Mouse (Mus musculus) MEL (cell line): ENCODE measurements at regions not wholly inside any gene's neighbourhood (a gene's known extent, or its start where the extent isn't known, plus 50 kb on each side); places are given as distances from the start of the nearest gene placed in this dataset.
A peak's percentile ranks its signal among the peaks of the same experiment; 100 is the strongest.

Source experiments
- DNase-seq: peaks from one replicate; pipeline ENCODE4 v3.0.0; 2011; ENCODE audit warnings: low read depth, low spot score
- H3K27ac ChIP-seq: 2 replicates; pipeline ENCODE4 v1.5.1; 2012; ENCODE audit warnings: low read depth, mild to moderate bottlenecking, control low read depth, low read length, moderate library complexity; ENCODE audit not compliant: control insufficient read depth
- H3K27me3 ChIP-seq, 2 experiments: fragments of 150-350 bp in 1 of 2; sonication (generic) in 1 of 2; 2 replicates each; pipeline ENCODE4 v1.6.1; 2012; ENCODE audit warnings: low read length in 2 of 2, mild to moderate bottlenecking in 2 of 2, improper control_type of control experiment in 1 of 2, moderate library complexity in 1 of 2; ENCODE audit not compliant: insufficient read depth in 2 of 2, control insufficient read depth in 1 of 2
- H3K36me3 ChIP-seq, 2 experiments: 2 replicates each; pipeline ENCODE4 v1.6.1; 2012 to 2014; ENCODE audit warnings: low read length in 2 of 2, improper control_type of control experiment in 1 of 2, inconsistent platforms in 1 of 2, mild to moderate bottlenecking in 1 of 2; ENCODE audit not compliant: insufficient read depth in 2 of 2, control insufficient read depth in 1 of 2
- H3K4me1 ChIP-seq, 2 experiments: fragments of 150-350 bp in 1 of 2; sonication (generic) in 1 of 2; 2 replicates each; pipeline ENCODE4 v1.6.1; 2012; ENCODE audit warnings: low read length in 2 of 2, improper control_type of control experiment in 1 of 2, mild to moderate bottlenecking in 1 of 2; ENCODE audit not compliant: insufficient read depth in 2 of 2, control insufficient read depth in 1 of 2
- H3K4me3 ChIP-seq, 2 experiments: fragments of 150-350 bp in 1 of 2; sonication (generic) in 1 of 2; 2 replicates each; pipeline ENCODE4 v1.5.1; 2012; ENCODE audit warnings: low read depth in 2 of 2, low read length in 2 of 2, mild to moderate bottlenecking in 2 of 2, moderate library complexity in 2 of 2, control low read depth in 1 of 2, improper control_type of control experiment in 1 of 2; ENCODE audit not compliant: control insufficient read depth in 1 of 2, insufficient read depth in 1 of 2
- H3K79me2 ChIP-seq: 2 replicates; pipeline ENCODE4 v1.6.1; 2012; ENCODE audit warnings: mild to moderate bottlenecking, low read length, moderate library complexity; ENCODE audit not compliant: control insufficient read depth, poor library complexity, insufficient read depth
- H3K9ac ChIP-seq: 2 replicates; pipeline ENCODE4 v1.6.1; 2012; ENCODE audit warnings: low read depth, mild to moderate bottlenecking, control low read depth, low read length, moderate library complexity; ENCODE audit not compliant: control insufficient read depth, poor library complexity, severe bottlenecking
- H3K9me3 ChIP-seq: fragments of 150-350 bp; sonication (generic); replicated peaks from 2 replicates; pipeline ENCODE4 v1.6.1; 2012; ENCODE audit warnings: mild to moderate bottlenecking, low read length, improper control_type of control experiment, moderate library complexity; ENCODE audit not compliant: insufficient read depth
- CHD1 ChIP-seq: IDR thresholded peaks from 2 replicates; pipeline ENCODE4 v1.6.1; 2012; ENCODE audit warnings: low read depth, mild to moderate bottlenecking, inconsistent platforms, low read length, improper control_type of control experiment
- CTCF ChIP-seq, 3 experiments: IDR thresholded peaks in 2 of 3; conservative IDR thresholded peaks in 1 of 3; 2 replicates each; pipeline ENCODE4 v1.5.1; 2011 to 2012; ENCODE audit warnings: low read length in 3 of 3, low read depth in 2 of 3, mild to moderate bottlenecking in 2 of 3, improper control_type of control experiment in 1 of 3, inconsistent platforms in 1 of 3, mixed read lengths in 1 of 3, moderate library complexity in 1 of 3; ENCODE audit not compliant: control insufficient read depth in 1 of 3, insufficient read depth in 1 of 3, poor library complexity in 1 of 3, severe bottlenecking in 1 of 3
- E2F4 ChIP-seq: IDR thresholded peaks from 2 replicates; pipeline ENCODE4 v1.6.1; 2011; ENCODE audit warnings: low read depth, low read length, improper control_type of control experiment, borderline replicate concordance
- EP300 ChIP-seq, 2 experiments: IDR thresholded peaks; 2 replicates each; pipeline ENCODE4 v1.6.1; 2011; ENCODE audit warnings: improper control_type of control experiment in 2 of 2, low read length in 2 of 2, low read depth in 1 of 2, mild to moderate bottlenecking in 1 of 2
- GABPA ChIP-seq: IDR thresholded peaks from 2 replicates; pipeline ENCODE4 v1.6.1; 2012; ENCODE audit warnings: low read depth, mild to moderate bottlenecking, inconsistent platforms, low read length, improper control_type of control experiment, moderate library complexity
- HCFC1 ChIP-seq: IDR thresholded peaks from 2 replicates; pipeline ENCODE4 v1.6.1; 2012; ENCODE audit warnings: low read depth, mild to moderate bottlenecking, inconsistent platforms, low read length, improper control_type of control experiment, moderate library complexity
- MAFK ChIP-seq: IDR thresholded peaks from 2 replicates; pipeline ENCODE4 v1.6.1; 2011; ENCODE audit warnings: low read depth, mild to moderate bottlenecking, low read length, improper control_type of control experiment, borderline replicate concordance
- MAX ChIP-seq: IDR thresholded peaks from 2 replicates; pipeline ENCODE4 v1.6.1; 2011; ENCODE audit warnings: low read length, improper control_type of control experiment
- MAZ ChIP-seq: IDR thresholded peaks from 2 replicates; pipeline ENCODE4 v1.6.1; 2012; ENCODE audit warnings: low read depth, mild to moderate bottlenecking, inconsistent platforms, low read length, improper control_type of control experiment
- MEF2A ChIP-seq: IDR thresholded peaks from 2 replicates; pipeline ENCODE4 v1.6.1; 2014; ENCODE audit warnings: low read depth, mild to moderate bottlenecking, inconsistent platforms, low read length, improper control_type of control experiment; ENCODE audit not compliant: poor library complexity, insufficient replicate concordance, severe bottlenecking; ENCODE audit errors: extremely low read depth
- MXI1 ChIP-seq: IDR thresholded peaks from 2 replicates; pipeline ENCODE4 v1.6.1; 2011; ENCODE audit warnings: mild to moderate bottlenecking, low read depth, low read length, improper control_type of control experiment
- MYB ChIP-seq: IDR thresholded peaks from 2 replicates; pipeline ENCODE4 v1.6.1; 2011; ENCODE audit warnings: mild to moderate bottlenecking, low read depth, low read length, improper control_type of control experiment
- POLR2A ChIP-seq, 2 experiments: IDR thresholded peaks; 2 replicates each; pipeline ENCODE4 v1.6.1; 2011 to 2012; ENCODE audit warnings: low read length in 2 of 2, mild to moderate bottlenecking in 2 of 2, control low read depth in 1 of 2, improper control_type of control experiment in 1 of 2, low read depth in 1 of 2, moderate library complexity in 1 of 2; ENCODE audit not compliant: control insufficient read depth in 1 of 2, insufficient read depth in 1 of 2, poor library complexity in 1 of 2
- POLR2AphosphoS2 ChIP-seq: IDR thresholded peaks from 2 replicates; pipeline ENCODE4 v1.6.1; 2011; ENCODE audit warnings: low read length, improper control_type of control experiment
- RAD21 ChIP-seq: IDR thresholded peaks from 2 replicates; pipeline ENCODE4 v1.6.1; 2011; ENCODE audit warnings: mild to moderate bottlenecking, low read depth, low read length, improper control_type of control experiment
- RCOR1 ChIP-seq: IDR thresholded peaks from 2 replicates; pipeline ENCODE4 v1.6.1; 2012; ENCODE audit warnings: low read depth, mild to moderate bottlenecking, inconsistent platforms, low read length, improper control_type of control experiment
- SMC3 ChIP-seq: IDR thresholded peaks from 2 replicates; pipeline ENCODE4 v1.6.1; 2011; ENCODE audit warnings: low read depth, low read length, improper control_type of control experiment
- TCF12 ChIP-seq: IDR thresholded peaks from 2 replicates; pipeline ENCODE4 v1.6.1; 2014; ENCODE audit warnings: low read depth, mild to moderate bottlenecking, inconsistent platforms, low read length, improper control_type of control experiment, moderate library complexity
- UBTF ChIP-seq: IDR thresholded peaks from 2 replicates; pipeline ENCODE4 v1.6.1; 2012; ENCODE audit warnings: low read depth, mild to moderate bottlenecking, inconsistent platforms, low read length, improper control_type of control experiment, moderate library complexity, borderline replicate concordance; ENCODE audit not compliant: insufficient read depth
- USF1 ChIP-seq: IDR thresholded peaks from 2 replicates; pipeline ENCODE4 v1.6.1; 2014; ENCODE audit warnings: low read depth, mild to moderate bottlenecking, inconsistent platforms, low read length, improper control_type of control experiment, moderate library complexity
- USF2 ChIP-seq, 2 experiments: IDR thresholded peaks; 2 replicates each; pipeline ENCODE4 v1.6.1; 2011 to 2012; ENCODE audit warnings: improper control_type of control experiment in 2 of 2, low read length in 2 of 2, borderline replicate concordance in 1 of 2, inconsistent platforms in 1 of 2, low read depth in 1 of 2, mild to moderate bottlenecking in 1 of 2; ENCODE audit not compliant: insufficient read depth in 1 of 2
- ZC3H11A ChIP-seq: IDR thresholded peaks from 2 replicates; pipeline ENCODE4 v1.6.1; 2012; ENCODE audit warnings: low read depth, mild to moderate bottlenecking, inconsistent platforms, low read length, improper control_type of control experiment
- ZMIZ1 ChIP-seq: IDR thresholded peaks from 2 replicates; pipeline ENCODE4 v1.6.1; 2012; ENCODE audit warnings: low read depth, mild to moderate bottlenecking, inconsistent platforms, low read length, improper control_type of control experiment, moderate library complexity

GRCm38 (mm10) chr3:128337031-128337430 lies 440.9 kb upstream of the Fam241a start:
- no peak overlapping the region for H3K27ac ChIP-seq
- no peaks in the 10 kb centered on the region for H3K79me2 ChIP-seq
- H3K4me3 ChIP-seq: no peak overlapping the region
- DNase-seq: peak; percentile 72
- TF ChIP-seq SMC3 (peak; percentile 69), RAD21 (peak; percentile 41), CTCF (IDR thresholded peaks at IDR 0.05 in 2 of 3, conservative IDR thresholded peaks at IDR 0.05 in 1 of 3; ENCODE audit: control insufficient read depth in 1 of 3, insufficient read depth in 1 of 3, low read depth in 2 of 3, low read length in 3 of 3, poor library complexity in 1 of 3, severe bottlenecking in 1 of 3) (peak; percentile 25 to 85 (median 56); a peak in 4 of 6 replicates), POLR2AphosphoS2 (no peak), E2F4 (no peak)
- no peaks in the 10 kb centered on the region for H3K27me3 ChIP-seq
- no peaks in the 10 kb centered on the region for H3K36me3 ChIP-seq
- no peaks in the 10 kb centered on the region for H3K4me1 ChIP-seq
- no peak overlapping the region for H3K9ac ChIP-seq
- no peaks in the 10 kb centered on the region for H3K9me3 ChIP-seq

GRCm38 (mm10) chr3:128327677-128328076 lies 431.6 kb upstream of the Fam241a start:
- H3K27ac ChIP-seq: no peak overlapping the region
- H3K79me2 ChIP-seq: no peaks in the 10 kb centered on the region
- H3K9me3 ChIP-seq: no peaks in the 10 kb centered on the region
- H3K4me1 ChIP-seq: no peaks in the 10 kb centered on the region
- TF ChIP-seq ZMIZ1: no peak
- TF ChIP-seq GABPA: no peak
- TF ChIP-seq POLR2A (IDR thresholded peaks at IDR 0.05; ENCODE audit: control insufficient read depth in 1 of 2, insufficient read depth in 1 of 2, low read depth in 1 of 2, low read length in 2 of 2, poor library complexity in 1 of 2): no peak
- TF ChIP-seq MAFK: no peak
- no peak for TF ChIP-seq MAZ
- TF ChIP-seq RCOR1: no peak
- TF ChIP-seq MEF2A: no peak
- no peak for TF ChIP-seq USF2 (IDR thresholded peaks at IDR 0.05; ENCODE audit: borderline replicate concordance in 1 of 2, insufficient read depth in 1 of 2, low read depth in 1 of 2, low read length in 2 of 2)
- no peak for TF ChIP-seq TCF12
- TF ChIP-seq ZC3H11A: no peak
- no peak for TF ChIP-seq HCFC1
- no peak for TF ChIP-seq EP300 (IDR thresholded peaks at IDR 0.05; ENCODE audit: low read depth in 1 of 2, low read length in 2 of 2)
- no peak for TF ChIP-seq MYB
- no peak for TF ChIP-seq UBTF
- TF ChIP-seq USF1: no peak
- TF ChIP-seq MAX: no peak
- TF ChIP-seq CHD1: no peak
- TF ChIP-seq MXI1: no peak
- TF ChIP-seq, all 39 proteins: peak for 0
- no peak for DNase-seq
- H3K36me3 ChIP-seq: no peaks in the 10 kb centered on the region
- no peaks in the 10 kb centered on the region for H3K27me3 ChIP-seq
- no peak overlapping the region for H3K4me3 ChIP-seq
- no peak overlapping the region for H3K9ac ChIP-seq
